Mouse (Mus musculus) neural tube, embryonic 14.5 days (tissue): ENCODE measurements around the gene Nav2. TPM values are rescaled to one million over a fixed set of nuclear protein-coding genes. Genes with fewer than 3 reads are reported as not detected.

Experiments used
- ATAC-seq: fragments of 200-750 bp; cut with Nextera tagmentation; 2 replicates; pipeline ENCODE4 v1.8.0; 2017; ENCODE audit warnings: low read depth, mild to moderate bottlenecking, moderate TSS enrichment, moderate library complexity
- H3K27ac ChIP-seq: fragments of 300-500 bp; sonication (generic); 2 replicates; pipeline ENCODE4 v1.5.1; 2014; ENCODE audit warnings: low read depth, mild to moderate bottlenecking, control low read depth, low read length, moderate library complexity, mixed read lengths
- H3K27me3 ChIP-seq: fragments of 300-500 bp; sonication (generic); 2 replicates; pipeline ENCODE4 v1.6.1; 2014; ENCODE audit warnings: low read length; ENCODE audit not compliant: control insufficient read depth, insufficient read depth
- H3K36me3 ChIP-seq: fragments of 300-500 bp; sonication (generic); 2 replicates; pipeline ENCODE4 v1.6.1; 2014; ENCODE audit warnings: low read length, mixed read lengths; ENCODE audit not compliant: control insufficient read depth, insufficient read depth
- H3K4me1 ChIP-seq: fragments of 300-500 bp; sonication (generic); 2 replicates; pipeline ENCODE4 v1.6.1; 2014; ENCODE audit warnings: low read length; ENCODE audit not compliant: control insufficient read depth, insufficient read depth
- H3K4me2 ChIP-seq: fragments of 300-500 bp; sonication (generic); 2 replicates; pipeline ENCODE4 v1.6.1; 2014; ENCODE audit warnings: mild to moderate bottlenecking, low read depth, low read length, control low read depth
- H3K4me3 ChIP-seq: fragments of 300-500 bp; sonication (generic); 2 replicates; pipeline ENCODE4 v1.5.1; 2014; ENCODE audit warnings: low read depth, low read length, control low read depth, mixed read lengths
- H3K9ac ChIP-seq: fragments of 300-500 bp; sonication (generic); replicated peaks from 2 replicates; pipeline ENCODE4 v1.6.1; 2014; ENCODE audit warnings: low read depth, mild to moderate bottlenecking, control low read depth, low read length, mixed read lengths
- H3K9me3 ChIP-seq: fragments of 300-500 bp; sonication (generic); 2 replicates; pipeline ENCODE4 v1.6.1; 2016; ENCODE audit warnings: low read length; ENCODE audit not compliant: control insufficient read depth
- WGBS: fragments of 180-500 bp; shearing (Covaris S2); extraction: QIAGEN DNeasy Blood & Tissue Kit; methylation state at CpG from one replicate; pipeline ENCODE4 v1.1.7; 2014; 5-methylcytosine and 5-hydroxymethylcytosine counted together
- polyA plus RNA-seq: library from polyadenylated mRNA; unstranded; fragments of >200 nt; fragmentation: Nextera tagmentation; extraction: Ambion mirVana; gene quantifications from 2 replicates; pipeline ENCODE4 v1.2.1, GENCODE M21; 2014

Nav2 gene
- polyA plus RNA-seq, 1 experiment from 2014 or later: 36.5 TPM

DNA sequence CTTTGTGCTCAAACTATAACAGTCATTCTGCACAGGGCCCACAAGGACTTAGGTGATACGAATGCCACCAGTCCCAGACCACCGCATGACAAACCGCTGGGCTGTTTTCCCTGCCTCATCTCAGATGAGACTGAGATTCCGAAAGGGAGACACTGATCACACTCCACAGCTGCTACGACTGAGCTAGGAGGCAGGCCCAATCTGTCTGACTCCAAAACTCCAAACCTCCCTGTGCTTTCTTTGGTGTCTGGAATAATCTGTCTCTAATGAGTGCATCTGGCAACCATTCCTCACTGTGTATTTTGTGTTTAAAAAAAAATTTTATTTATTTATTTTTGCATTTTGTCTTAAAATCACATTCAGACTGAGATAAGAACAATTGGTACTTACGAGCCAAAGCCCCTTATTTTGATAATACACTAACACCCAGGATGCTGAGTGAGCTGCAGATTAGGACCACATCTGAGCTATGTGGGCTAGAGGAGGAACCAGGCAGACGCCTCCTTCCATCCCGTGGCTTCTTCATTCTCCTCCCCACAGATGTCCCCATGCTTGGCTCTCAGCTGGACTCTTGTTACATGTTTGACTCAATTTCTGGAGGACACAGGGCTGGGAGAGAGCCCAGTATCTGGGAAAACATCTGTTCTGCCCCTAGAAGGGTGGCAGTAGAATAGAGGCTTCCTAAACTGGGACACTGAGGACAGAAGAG, 149.9 kb downstream of the Nav2 start:
- ATAC-seq: no peak
- H3K4me3 ChIP-seq: no peak overlapping the region
- no peak overlapping the region for H3K4me2 ChIP-seq
- H3K36me3 ChIP-seq: no peaks in the 10 kb centered on the region
- WGBS: 79% methylated on average over 8 of the region's 8 CpGs
- no peaks in the 10 kb centered on the region for H3K9me3 ChIP-seq
- H3K4me1 ChIP-seq: peaks cover under 1% of the 10 kb centered on the region; the same call in 1 of the 2 replicates
- H3K27ac ChIP-seq: no peak overlapping the region
- no peak overlapping the region for H3K9ac ChIP-seq
- no peaks in the 10 kb centered on the region for H3K27me3 ChIP-seq

DNA sequence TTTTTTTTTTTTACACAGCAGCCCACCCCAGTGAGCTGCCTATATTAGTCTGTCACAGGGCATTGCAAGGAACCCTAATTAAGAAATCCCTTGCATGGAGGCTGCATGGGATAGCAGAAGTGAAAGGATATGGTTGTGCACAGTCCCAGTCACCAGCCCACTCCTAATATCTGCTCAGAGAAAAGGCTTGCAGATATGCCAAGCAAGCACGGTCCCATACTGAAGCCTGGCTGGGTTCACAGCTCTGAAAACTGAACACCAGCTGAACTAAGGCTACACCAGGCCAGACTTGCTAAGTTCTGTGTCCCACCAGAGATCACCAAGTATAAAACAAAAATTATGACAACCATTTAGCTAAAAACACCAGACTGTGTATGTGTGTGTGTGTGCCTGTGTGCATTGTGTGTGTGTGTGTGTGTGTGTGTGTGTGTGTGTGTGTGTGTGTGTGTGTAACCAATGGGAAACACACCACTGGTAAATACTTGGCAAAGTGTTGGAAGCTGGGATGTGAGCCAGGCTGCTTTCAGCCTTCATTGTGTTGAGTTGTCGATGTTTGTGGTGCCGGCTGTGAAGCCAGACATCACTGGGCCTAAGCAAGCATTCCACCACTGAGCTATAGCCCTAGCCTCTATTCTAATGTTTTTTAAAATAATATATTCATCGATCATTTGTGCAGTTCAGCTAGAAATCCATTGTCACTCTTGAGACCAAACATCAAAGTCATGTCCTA, 156.4 kb downstream of the Nav2 start:
- peaks cover 31% of the 10 kb centered on the region for H3K4me1 ChIP-seq
- H3K27ac ChIP-seq: peak overlapping the region; percentile 52
- peak; percentile 45 for ATAC-seq

DNA sequence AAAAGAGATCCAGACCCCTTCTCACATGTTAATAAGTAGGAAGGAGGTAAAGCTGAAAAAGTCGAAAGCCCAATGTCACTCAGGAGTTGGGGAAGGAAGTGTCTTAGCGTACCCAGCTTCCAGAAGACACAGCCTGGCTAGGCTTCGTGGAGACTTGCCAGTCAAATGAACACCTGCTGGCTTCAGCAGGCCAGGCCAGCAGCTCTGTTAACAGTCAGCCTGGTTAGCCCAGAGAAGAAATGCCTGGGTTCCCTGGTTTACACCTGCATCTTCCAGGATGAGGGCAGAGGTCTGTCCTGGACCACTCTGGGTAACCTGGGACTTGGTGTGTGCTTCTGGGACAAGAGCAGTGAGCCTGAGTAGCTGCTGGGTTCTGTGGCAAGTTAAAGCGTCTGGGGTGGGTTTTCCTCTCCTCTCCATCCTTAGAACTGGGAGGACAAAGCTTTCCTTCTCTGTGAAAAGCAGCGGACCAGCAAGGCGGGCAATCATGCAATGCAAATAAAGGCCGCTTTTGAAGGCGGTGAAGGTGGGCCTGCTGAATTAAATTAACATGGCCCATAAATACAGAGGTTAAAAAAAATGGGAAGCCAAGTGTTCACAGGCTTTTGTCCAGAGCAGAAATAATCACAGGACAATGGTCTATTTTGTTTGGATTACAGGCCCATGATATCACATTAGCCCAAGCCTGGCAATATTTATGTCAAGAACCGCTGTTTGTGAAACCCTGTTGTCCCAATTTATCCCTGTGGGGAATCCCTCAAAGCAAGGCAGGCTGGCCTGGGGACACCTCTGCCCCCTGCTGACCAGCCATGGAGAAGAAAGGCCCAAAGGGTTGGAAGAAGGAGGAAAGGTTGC, 157.3 kb downstream of the Nav2 start:
- Histone ChIP-seq H3K27ac (peak overlapping the region; percentile 52), H3K27me3 (no peaks in the 10 kb centered on the region), H3K4me1 (peaks cover 37% of the 10 kb centered on the region), H3K9ac (no peak overlapping the region; the same call in 1 of the 2 replicates), H3K9me3 (no peaks in the 10 kb centered on the region), H3K4me3 (no peak overlapping the region), H3K4me2 (no peak overlapping the region), H3K36me3 (no peaks in the 10 kb centered on the region)
- WGBS: 22% methylated on average over 9 of the region's 9 CpGs
- ATAC-seq: no peak

More for the DNA sequence above, 156.4 kb downstream of the Nav2 start:
- 46% methylated on average over 4 of the region's 4 CpGs for WGBS
- Histone ChIP-seq H3K27me3 (no peaks in the 10 kb centered on the region), H3K4me2 (no peak overlapping the region), H3K36me3 (no peaks in the 10 kb centered on the region), H3K9ac (no peak overlapping the region), H3K9me3 (no peaks in the 10 kb centered on the region), H3K4me3 (no peak overlapping the region)

DNA sequence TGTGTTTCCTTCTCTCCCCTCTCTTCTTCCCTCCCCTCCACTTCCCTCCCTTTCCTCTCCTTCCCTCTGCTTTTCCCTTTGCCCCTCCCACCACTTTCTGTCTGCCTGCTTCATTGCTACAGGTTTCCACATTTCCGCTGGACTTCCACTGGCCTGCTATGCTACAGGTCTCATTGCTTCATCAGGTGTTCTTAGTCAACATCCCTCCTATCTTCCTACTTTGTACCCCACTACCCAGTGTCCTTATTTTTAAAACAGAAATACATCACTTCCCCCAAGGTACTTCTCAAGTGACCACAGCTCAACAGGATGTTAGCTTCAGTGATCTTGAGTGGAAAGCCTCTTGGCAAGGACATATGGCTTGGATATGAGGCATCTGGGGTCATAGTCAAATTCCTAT, 158.3 kb downstream of the Nav2 start:
- no peaks in the 10 kb centered on the region for H3K27me3 ChIP-seq
- no peak overlapping the region for H3K9ac ChIP-seq
- WGBS: 74% methylated on average over 1 of the region's 1 CpGs
- no peaks in the 10 kb centered on the region for H3K36me3 ChIP-seq
- no peak overlapping the region for H3K27ac ChIP-seq
- no peaks in the 10 kb centered on the region for H3K9me3 ChIP-seq
- no peak for ATAC-seq
- H3K4me3 ChIP-seq: no peak overlapping the region
- no peak overlapping the region for H3K4me2 ChIP-seq
- peaks cover 42% of the 10 kb centered on the region for H3K4me1 ChIP-seq

DNA sequence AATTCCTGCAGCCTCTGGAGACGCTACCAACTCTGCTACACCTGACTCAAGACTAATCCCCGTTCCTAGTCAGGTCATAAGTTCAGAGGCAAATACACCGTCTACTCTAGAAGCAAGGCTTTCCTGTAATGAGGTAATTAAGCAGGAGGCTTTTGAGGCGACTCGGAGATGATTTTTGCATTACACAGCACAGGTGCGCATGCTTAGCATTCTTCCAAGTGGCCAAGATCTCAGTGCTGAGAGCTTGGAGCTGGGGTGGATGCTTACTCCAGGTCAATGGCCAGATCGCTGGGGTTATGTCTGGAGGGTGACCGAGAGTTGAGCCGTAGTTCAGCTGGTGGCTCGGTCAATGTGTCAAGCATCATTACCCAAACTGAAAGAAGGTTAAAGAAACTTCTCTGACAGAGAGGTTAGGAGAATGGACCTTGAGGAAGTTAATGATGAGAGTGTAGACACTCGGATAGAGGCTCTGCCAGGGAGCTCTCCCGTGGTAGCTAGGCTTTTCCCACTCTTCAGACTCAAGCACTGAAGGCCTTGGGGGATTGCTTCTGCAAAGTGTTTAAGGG, 161.0 kb downstream of the Nav2 start:
- H3K27ac ChIP-seq: no peak overlapping the region
- H3K27me3 ChIP-seq: no peaks in the 10 kb centered on the region
- ATAC-seq: no peak
- H3K4me3 ChIP-seq: no peak overlapping the region
- H3K4me1 ChIP-seq: peaks cover 39% of the 10 kb centered on the region
- WGBS: 29% methylated on average over 12 of the region's 12 CpGs
- no peaks in the 10 kb centered on the region for H3K9me3 ChIP-seq
- H3K36me3 ChIP-seq: no peaks in the 10 kb centered on the region
- no peak overlapping the region for H3K9ac ChIP-seq
- H3K4me2 ChIP-seq: no peak overlapping the region

DNA sequence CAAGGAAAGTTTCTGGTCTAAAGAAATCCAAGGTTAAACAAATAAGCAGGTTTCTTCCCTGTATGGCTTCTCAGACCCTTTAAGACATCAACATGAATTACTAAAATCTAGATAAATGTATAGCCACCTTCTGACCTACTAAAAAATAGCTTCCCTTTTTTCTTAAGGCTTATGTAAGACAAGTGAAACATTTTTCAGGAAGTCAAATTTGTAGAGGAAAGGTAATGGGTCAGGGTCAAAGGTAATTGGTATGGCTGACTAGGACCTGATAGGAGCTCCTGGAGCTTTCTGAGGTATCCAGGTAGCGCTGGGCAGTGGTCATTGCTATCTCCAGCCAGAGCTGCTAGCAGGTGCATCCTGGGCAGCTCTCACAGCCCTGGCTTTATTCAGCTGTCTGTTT, 162.1 kb downstream of the Nav2 start:
- no peak overlapping the region for H3K9ac ChIP-seq
- H3K4me2 ChIP-seq: no peak overlapping the region
- no peak overlapping the region for H3K4me3 ChIP-seq
- H3K27me3 ChIP-seq: no peaks in the 10 kb centered on the region
- no peaks in the 10 kb centered on the region for H3K9me3 ChIP-seq
- ATAC-seq: no peak
- H3K4me1 ChIP-seq: peaks cover 37% of the 10 kb centered on the region
- 67% methylated on average over 1 of the region's 1 CpGs for WGBS
- no peak overlapping the region for H3K27ac ChIP-seq
- H3K36me3 ChIP-seq: no peaks in the 10 kb centered on the region

DNA sequence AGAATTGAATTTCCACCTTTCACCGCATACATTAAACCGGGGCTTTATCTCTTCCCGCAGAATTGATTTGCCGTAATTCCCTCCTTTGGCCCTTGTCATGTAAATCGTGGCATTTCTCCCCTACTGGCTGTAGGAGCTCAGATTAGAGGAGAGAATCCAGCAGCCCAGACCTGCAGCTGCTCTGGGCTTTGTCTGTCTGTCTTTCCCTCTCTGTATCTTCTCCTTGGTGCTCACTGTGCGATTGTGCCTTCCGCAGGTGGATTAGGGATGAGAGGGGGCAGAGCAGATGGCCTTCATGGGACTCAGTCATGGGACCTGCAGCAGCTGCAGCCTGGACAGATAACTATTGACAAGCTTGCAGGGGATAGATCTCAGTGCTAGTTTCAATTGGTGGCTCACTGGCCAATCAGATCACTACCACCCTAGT, 162.6 kb downstream of the Nav2 start:
- H3K27ac ChIP-seq: peak overlapping the region; percentile 12; the same call in 1 of the 2 replicates
- peaks cover 37% of the 10 kb centered on the region for H3K4me1 ChIP-seq
- WGBS: 7% methylated on average over 7 of the region's 7 CpGs
- no peaks in the 10 kb centered on the region for H3K27me3 ChIP-seq
- H3K4me2 ChIP-seq: no peak overlapping the region
- no peak overlapping the region for H3K4me3 ChIP-seq
- no peaks in the 10 kb centered on the region for H3K36me3 ChIP-seq
- no peaks in the 10 kb centered on the region for H3K9me3 ChIP-seq
- H3K9ac ChIP-seq: no peak overlapping the region
- no peak for ATAC-seq

DNA sequence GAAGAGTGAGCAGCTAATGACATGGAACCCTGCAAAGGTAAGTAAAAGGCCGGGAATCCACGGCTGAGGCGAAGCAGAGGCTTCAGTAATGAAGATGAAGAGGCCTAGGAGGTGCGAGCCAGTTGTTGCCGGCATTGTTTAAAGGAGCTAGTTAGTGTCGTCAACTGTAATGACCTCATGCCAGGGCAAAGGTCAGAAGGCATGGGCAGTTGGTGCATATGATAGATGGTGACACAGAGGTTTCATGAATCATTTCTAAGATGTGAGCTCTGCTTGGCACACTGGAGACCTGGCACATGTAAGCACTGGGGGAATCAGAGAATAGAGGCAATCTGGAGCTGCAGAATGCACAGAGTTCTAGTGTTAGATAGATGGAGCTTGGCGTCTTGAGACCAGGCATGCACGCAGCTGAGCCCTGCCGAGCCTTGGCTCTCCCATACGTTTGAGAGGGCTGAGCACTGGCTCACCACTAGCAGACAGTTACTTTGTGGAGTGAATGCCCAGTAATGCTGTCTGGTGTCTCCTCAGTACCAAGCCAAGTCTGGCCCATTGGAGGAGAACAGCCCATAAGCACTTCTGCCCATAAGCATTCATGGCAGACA, 166.9 kb downstream of the Nav2 start:
- no peaks in the 10 kb centered on the region for H3K27me3 ChIP-seq
- H3K4me3 ChIP-seq: no peak overlapping the region
- ATAC-seq: no peak
- no peaks in the 10 kb centered on the region for H3K9me3 ChIP-seq
- no peak overlapping the region for H3K9ac ChIP-seq
- 25% methylated on average over 10 of the region's 10 CpGs for WGBS
- H3K4me2 ChIP-seq: no peak overlapping the region
- H3K27ac ChIP-seq: peak overlapping the region; percentile 8; the same call in 1 of the 2 replicates
- peaks cover 33% of the 10 kb centered on the region for H3K4me1 ChIP-seq
- no peaks in the 10 kb centered on the region for H3K36me3 ChIP-seq
